ENCODE assay signal across 22 mouse cellular contexts in the genomic region with DNA sequence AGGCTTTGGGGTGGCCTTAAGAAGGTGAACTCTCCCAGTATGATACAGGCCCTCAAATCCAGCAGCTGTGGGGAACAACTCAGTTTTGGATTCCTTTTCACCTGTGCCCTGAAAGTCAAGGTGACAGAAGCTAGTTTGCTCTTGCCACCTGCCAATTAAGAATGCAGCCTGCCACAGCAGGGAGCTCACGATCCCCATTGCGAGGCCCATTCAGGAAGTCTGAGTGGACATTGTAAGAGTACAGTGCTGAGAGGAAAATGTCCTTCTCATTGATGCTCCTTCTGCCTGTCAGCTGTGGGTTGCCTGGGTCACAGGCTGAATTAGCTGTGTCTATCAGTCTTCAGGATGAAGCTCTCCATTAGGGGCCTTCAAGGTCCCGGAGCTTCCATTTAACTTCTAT. TPM values are rescaled to one million over a fixed set of nuclear protein-coding genes. Genes with fewer than 3 reads are reported as not detected.
DNase-seq lines count a peak whose midpoint lies in the region; ATAC-seq and TF ChIP-seq lines count a peak whose summit lies in the region.
"Had no signal": no experiment of that assay in that cellular context is flagged by ENCODE, and none has a peak within 500 bp of the region (broad histone marks: within the 10 kb centered on the region; RNA-seq: fewer than 3 reads in every experiment).

No protein-coding gene starts in this region.

- H3K4me1 ChIP-seq in hindbrain, embryonic 14.5 days (replicated peaks; ENCODE audit: control insufficient read depth, insufficient read depth, low read length): peaks cover 14% of the 10 kb centered on the region; the same call in 1 of the 2 replicates
- no peaks in the 10 kb centered on the region for H3K4me1 ChIP-seq in hindbrain, postnatal 0 days (ENCODE audit: insufficient read depth, low read length)
- H3K4me1 ChIP-seq in limb, embryonic 15.5 days: peaks cover 26% of the 10 kb centered on the region
- H3K4me1 ChIP-seq in limb, embryonic 10.5 days: peaks cover 19% of the 10 kb centered on the region

- H3K4me2 ChIP-seq in hindbrain, embryonic 14.5 days (replicated peaks): no peak overlapping the region
- no peak overlapping the region for H3K4me2 ChIP-seq in hindbrain, postnatal 0 days (ENCODE audit: low read depth, low read length)
- no peak overlapping the region for H3K4me2 ChIP-seq in limb, embryonic 15.5 days
- H3K4me2 ChIP-seq: embryonic facial prominence, embryonic 13.5 days; forebrain, embryonic 13.5 days; heart, embryonic 11.5 days; hindbrain, embryonic 12.5 days had no signal

- TF ChIP-seq CTCF in gastrocnemius, adult 2 months (IDR thresholded peaks at IDR 0.05): no peak
- no peak for TF ChIP-seq CTCF in hindbrain, postnatal 0 days (IDR thresholded peaks at IDR 0.05; ENCODE audit: low read depth)

- 78% methylated on average over 3 of the region's 3 CpGs for WGBS in hindbrain, embryonic 14.5 days
- WGBS in hindbrain, postnatal 0 days: 63% methylated on average over 3 of the region's 3 CpGs
- WGBS in limb, embryonic 15.5 days: 73% methylated on average over 3 of the region's 3 CpGs
- WGBS in limb, embryonic 10.5 days: 86% methylated on average over 3 of the region's 3 CpGs

- H3K36me3 ChIP-seq in hindbrain, embryonic 14.5 days (replicated peaks; ENCODE audit: control insufficient read depth, insufficient read depth): no peaks in the 10 kb centered on the region
- no peaks in the 10 kb centered on the region for H3K36me3 ChIP-seq in hindbrain, postnatal 0 days (ENCODE audit: insufficient read depth, low read length)
- no peaks in the 10 kb centered on the region for H3K36me3 ChIP-seq in limb, embryonic 15.5 days
- no peaks in the 10 kb centered on the region for H3K36me3 ChIP-seq in limb, embryonic 10.5 days
- H3K36me3 ChIP-seq: embryonic facial prominence, embryonic 13.5 days; hindbrain, embryonic 12.5 days had no signal

- intact Hi-C loops in gastrocnemius, adult 2 months (cut with DNase I): no loop called here

- H3K9ac ChIP-seq in hindbrain, embryonic 14.5 days: no peak overlapping the region
- no peak overlapping the region for H3K9ac ChIP-seq in hindbrain, postnatal 0 days (replicated peaks; ENCODE audit: low read length)
- no peak overlapping the region for H3K9ac ChIP-seq in limb, embryonic 15.5 days
- H3K9ac ChIP-seq: embryonic facial prominence, embryonic 13.5 days; forebrain, embryonic 13.5 days; forebrain, postnatal 0 days; hindbrain, embryonic 12.5 days had no signal

- H3K27me3 ChIP-seq in hindbrain, embryonic 14.5 days (ENCODE audit: control insufficient read depth, insufficient read depth, low read length): no peaks in the 10 kb centered on the region
- H3K27me3 ChIP-seq in hindbrain, postnatal 0 days (ENCODE audit: insufficient read depth, low read length): no peaks in the 10 kb centered on the region
- no peaks in the 10 kb centered on the region for H3K27me3 ChIP-seq in limb, embryonic 15.5 days
- no peaks in the 10 kb centered on the region for H3K27me3 ChIP-seq in limb, embryonic 10.5 days (ENCODE audit: low read depth, poor library complexity, severe bottlenecking)
- H3K27me3 ChIP-seq: embryonic facial prominence, embryonic 13.5 days; forebrain, embryonic 13.5 days; hindbrain, embryonic 12.5 days had no signal

- peak overlapping the region; percentile 65 for H3K27ac ChIP-seq in gastrocnemius, adult 2 months
- 0 out of 2 replicates have a peak overlapping the region, but pooled peaks have one; percentile 26 for H3K27ac ChIP-seq in hindbrain, embryonic 14.5 days
- no peak overlapping the region for H3K27ac ChIP-seq in hindbrain, postnatal 0 days
- H3K27ac ChIP-seq in limb, embryonic 15.5 days: 0 out of 2 replicates have a peak overlapping the region, but pooled peaks have one; percentile 7
- no peak overlapping the region for H3K27ac ChIP-seq in limb, embryonic 10.5 days
- H3K27ac ChIP-seq: embryonic facial prominence, embryonic 13.5 days; forebrain, embryonic 13.5 days; hindbrain, embryonic 12.5 days had no signal

- no peak for ATAC-seq in hindbrain, embryonic 14.5 days (ENCODE audit: low FRiP score)
- no peak for ATAC-seq in hindbrain, postnatal 0 days
- ATAC-seq in limb, embryonic 15.5 days (ENCODE audit: insufficient number of reproducible peaks, low FRiP score, low TSS enrichment, low read depth): no peak
- ATAC-seq: forebrain, embryonic 13.5 days; forebrain, postnatal 0 days; intestine, embryonic 16.5 days had no signal

- H3K9me3 ChIP-seq in hindbrain, embryonic 14.5 days (ENCODE audit: control insufficient read depth, low read length): no peaks in the 10 kb centered on the region
- no peaks in the 10 kb centered on the region for H3K9me3 ChIP-seq in hindbrain, postnatal 0 days (ENCODE audit: low read length)
- H3K9me3 ChIP-seq in limb, embryonic 15.5 days: no peaks in the 10 kb centered on the region
- no peaks in the 10 kb centered on the region for H3K9me3 ChIP-seq in limb, embryonic 10.5 days (replicated peaks)
- H3K9me3 ChIP-seq: embryonic facial prominence, embryonic 13.5 days; forebrain, embryonic 13.5 days; hindbrain, embryonic 12.5 days had no signal

- H3K4me3 ChIP-seq in gastrocnemius, adult 2 months: no peak overlapping the region
- no peak overlapping the region for H3K4me3 ChIP-seq in hindbrain, embryonic 14.5 days (replicated peaks; ENCODE audit: low read length)
- no peak overlapping the region for H3K4me3 ChIP-seq in hindbrain, postnatal 0 days (ENCODE audit: low read length)
- no peak overlapping the region for H3K4me3 ChIP-seq in limb, embryonic 15.5 days
- H3K4me3 ChIP-seq in limb, embryonic 10.5 days: no peak overlapping the region
- H3K4me3 ChIP-seq: embryonic facial prominence, embryonic 13.5 days; forebrain, embryonic 13.5 days; hindbrain, embryonic 12.5 days had no signal

- no peak for DNase-seq in gastrocnemius, adult 2 months
- no peak for DNase-seq in gastrocnemius, postnatal 25 days
- no peak for DNase-seq in hindbrain, embryonic 14.5 days (ENCODE audit: low spot score)
- DNase-seq in hindbrain, postnatal 0 days (ENCODE audit: low spot score): no peak
- DNase-seq in limb, embryonic 10.5 days (ENCODE audit: low spot score): no peak
- peak; percentile 39 for DNase-seq in ZHBTc4 (ENCODE audit: low read depth, low spot score)
- DNase-seq in cerebellum, adult 9-11 months: no peak
- DNase-seq: adrenal gland, adult 8-10 months; B cell, adult 2 months; cerebellum, adult 11 months; cerebellum, adult 9-10 months; cerebellum, postnatal 36 days; forebrain, postnatal 0 days; gastrocnemius, postnatal 36 days; heart, adult 11 months; heart, postnatal 36 days had no signal

RNA-seq across cellular contexts. Expression of gene Xylt1, which starts 49.1 kb away (rescaled TPM):
- 1 to 10 TPM; 5.5 to 9.5 TPM for total RNA-seq in gastrocnemius, adult 2 months (2021)
- total RNA-seq in gastrocnemius, postnatal 25 days (2021): 1 to 10 TPM; 4.6 to 6.2 TPM
- 4.2 and 4.3 TPM in 2 replicates for polyA plus RNA-seq in hindbrain, embryonic 14.5 days (2014; fragmentation: Nextera tagmentation; extraction: Ambion mirVana)
- total RNA-seq in hindbrain, postnatal 0 days (2014; rRNA removed): 16.6 and 26.1 TPM in 2 replicates
- polyA plus RNA-seq in hindbrain, postnatal 0 days (2015; fragmentation: Nextera tagmentation; extraction: Ambion mirVana): 2.9 and 3.0 TPM in 2 replicates
- 2.5 and 2.9 TPM in 2 replicates for polyA plus RNA-seq in limb, embryonic 15.5 days (2015; fragmentation: Nextera tagmentation; extraction: Ambion mirVana)
- polyA plus RNA-seq in limb, embryonic 10.5 days (2016; fragmentation: Nextera tagmentation; extraction: Ambion mirVana): 0.91 and 0.95 TPM in 2 replicates

Comparison
In these comparisons a context has a peak if more than half of its experiments do, and no peak if none do; other contexts are left out.
1. H3K27ac ChIP-seq: peak in gastrocnemius, adult 2 months (single experiment), hindbrain, embryonic 14.5 days (single experiment) and limb, embryonic 15.5 days (single experiment); none in hindbrain, postnatal 0 days (single experiment) and limb, embryonic 10.5 days (single experiment).